Mouse (Mus musculus) 3134 (cell line): ENCODE measurements at regions not wholly inside any gene's neighbourhood (a gene's known extent, or its start where the extent isn't known, plus 50 kb on each side); places are given as distances from the start of the nearest gene placed in this dataset.

Source experiments
- DNase-seq: peaks from one replicate; pipeline ENCODE4 v3.0.0-alpha.2; 2011; ENCODE audit warnings: low spot score; ENCODE audit not compliant: insufficient read length; ENCODE audit errors: extremely low read depth

DNA sequence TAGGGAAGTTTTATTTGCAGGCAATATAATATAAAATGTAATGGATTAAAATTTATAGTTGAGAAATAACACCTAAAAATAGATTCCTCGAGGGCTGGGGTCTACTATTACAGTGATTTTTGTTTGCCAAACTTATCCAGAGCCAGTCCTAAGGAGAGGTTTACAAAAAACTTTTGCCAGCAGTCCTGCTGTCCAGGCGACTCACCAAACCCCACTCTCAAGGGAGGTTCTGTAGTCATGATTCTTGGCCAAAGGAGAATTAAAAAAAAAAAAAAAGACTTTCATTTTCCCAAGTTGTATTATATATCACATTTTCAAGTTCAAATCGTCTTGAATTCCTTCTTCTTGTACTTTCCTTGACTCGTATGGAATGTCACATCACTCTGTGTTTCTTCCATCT, 1046.2 kb downstream of the Gsdmc2 start:
- DNase-seq = peak; percentile 14

DNA sequence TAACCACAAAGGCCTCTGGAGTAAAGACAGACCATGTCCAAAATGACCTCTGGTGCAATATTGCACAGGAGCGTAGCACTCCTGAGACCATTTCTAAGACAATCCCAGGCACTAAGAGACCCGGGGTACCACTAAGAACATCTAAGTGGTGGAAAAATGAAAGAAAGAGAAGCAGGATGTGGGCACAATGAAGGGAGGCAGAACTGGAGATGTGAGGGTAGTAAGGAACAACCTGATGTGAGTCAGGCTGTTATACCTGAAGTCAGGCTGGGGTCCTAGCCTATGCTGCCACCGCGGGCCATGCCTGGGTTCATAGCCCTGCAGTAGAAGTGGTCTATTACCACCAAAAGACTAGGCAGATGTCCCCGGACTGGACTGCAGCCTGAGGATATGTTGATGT, 1051.4 kb downstream of the Gsdmc2 start:
- DNase-seq = no peak

DNA sequence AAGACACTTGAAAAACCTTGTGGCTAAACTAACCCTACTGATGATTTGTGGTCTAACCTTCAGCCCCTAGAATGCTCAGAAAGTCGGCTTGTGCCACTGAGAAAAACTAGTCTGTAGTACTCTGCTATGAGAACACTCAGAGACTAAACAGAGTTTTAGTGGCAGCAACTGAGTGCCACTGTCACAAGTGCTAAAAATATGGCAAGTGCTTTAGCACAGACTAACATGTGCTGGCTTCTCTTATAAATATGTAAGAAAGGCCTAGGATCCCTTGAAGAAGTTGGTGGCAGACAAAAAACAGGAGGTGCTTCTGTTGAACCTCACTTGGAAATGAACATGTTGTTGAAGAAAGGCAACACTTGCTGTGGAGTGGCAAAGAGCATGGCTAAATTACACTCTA, 1052.9 kb downstream of the Gsdmc2 start:
- DNase-seq = no peak

DNA sequence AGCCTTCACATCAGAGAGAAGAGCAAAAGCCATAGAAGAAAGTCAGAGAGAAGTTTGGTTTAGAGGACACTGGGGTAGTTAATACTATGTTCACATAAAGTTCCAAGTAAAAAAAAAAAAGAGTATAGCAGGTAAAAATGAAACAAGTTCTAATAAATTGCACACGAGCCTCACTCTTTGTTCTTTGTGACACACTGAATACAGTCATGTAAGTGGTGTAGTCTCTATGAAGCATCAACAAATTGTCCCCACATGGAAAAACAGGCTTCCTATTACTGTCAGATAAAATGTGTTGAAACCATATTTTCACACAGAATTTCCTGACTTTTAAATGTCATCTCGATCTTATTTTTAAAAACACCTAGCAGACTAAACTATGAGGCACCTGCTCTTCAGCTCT, 1057.2 kb downstream of the Gsdmc2 start:
- no peak for DNase-seq

DNA sequence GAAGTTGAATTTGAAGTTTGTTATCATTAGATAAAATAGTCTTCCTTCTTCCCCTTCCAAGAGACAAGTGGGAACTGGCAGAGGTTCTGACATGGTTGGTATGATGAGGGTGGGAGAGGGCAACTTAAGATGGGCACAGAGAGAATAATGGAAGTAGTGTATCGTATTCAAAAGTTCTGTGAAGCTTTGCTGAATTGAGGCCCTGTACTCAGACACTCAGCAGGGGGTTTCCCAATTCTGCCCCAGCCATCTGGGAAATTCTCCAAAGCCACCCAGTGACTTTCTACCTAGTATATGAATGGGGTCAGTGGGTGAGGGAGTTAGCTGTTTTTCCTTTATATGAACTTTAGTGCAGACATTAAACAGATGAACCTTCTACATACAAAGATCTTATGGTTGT, 1058.7 kb downstream of the Gsdmc2 start:
- DNase-seq = no peak

DNA sequence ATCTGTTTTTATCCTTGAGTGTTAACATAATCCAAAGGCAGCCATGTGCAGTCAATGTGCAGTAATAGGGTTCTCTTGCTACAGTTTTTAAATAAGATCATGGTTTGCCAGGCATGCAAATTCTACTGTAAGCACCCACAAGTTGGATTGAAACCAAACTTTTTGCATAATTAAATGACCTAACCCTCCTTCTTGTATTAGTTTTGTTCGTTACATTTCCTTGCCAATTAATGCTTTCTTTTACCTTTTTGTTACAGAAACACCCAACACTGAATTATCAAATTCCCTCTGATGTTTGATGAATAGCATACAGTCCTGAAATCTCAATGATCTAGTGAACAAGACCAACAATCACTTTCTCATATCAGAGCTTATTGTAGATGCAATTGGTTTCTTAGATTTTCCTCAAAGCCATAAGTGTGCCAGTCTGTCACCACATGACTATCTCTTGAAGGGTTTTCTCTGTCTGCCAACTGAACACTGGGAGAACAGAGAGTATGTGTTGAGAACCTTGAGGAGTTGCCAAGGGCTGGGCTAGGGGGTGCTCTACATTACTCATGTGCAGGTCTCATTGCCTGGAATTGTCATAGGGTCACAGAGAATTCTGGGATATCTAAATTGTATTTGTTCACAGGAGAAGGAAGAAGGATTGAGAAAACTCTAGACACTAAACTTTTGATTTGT, 1060.4 kb downstream of the Gsdmc2 start:
- no peak for DNase-seq

GRCm38 (mm10) chr15:62778899-62779298, 1066.1 kb downstream of the Gsdmc2 start:
- DNase-seq = no peak

DNA sequence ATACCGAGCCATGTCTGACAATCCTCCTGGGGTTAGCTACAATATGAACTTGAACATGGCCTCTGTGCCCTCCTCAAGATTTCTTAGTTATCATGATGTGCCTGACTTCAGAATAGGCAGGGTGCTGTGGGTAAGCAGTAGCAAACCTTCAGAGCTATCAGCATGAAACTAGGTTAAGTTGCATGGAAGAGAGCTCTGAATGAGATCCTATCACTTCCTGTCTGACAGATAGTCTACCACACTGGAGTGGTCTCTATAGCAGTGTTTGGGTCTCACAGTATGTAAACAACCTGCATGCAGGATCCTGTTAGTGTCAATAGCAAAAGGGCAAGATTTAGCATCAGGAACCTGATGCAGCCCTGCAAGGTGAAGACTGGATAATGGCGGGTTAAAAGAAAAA, 1092.3 kb downstream of the Gsdmc2 start:
- DNase-seq = no peak

GRCm38 (mm10) chr15:62743879-62744278, 1101.1 kb downstream of the Gsdmc2 start:
- no peak for DNase-seq

DNA sequence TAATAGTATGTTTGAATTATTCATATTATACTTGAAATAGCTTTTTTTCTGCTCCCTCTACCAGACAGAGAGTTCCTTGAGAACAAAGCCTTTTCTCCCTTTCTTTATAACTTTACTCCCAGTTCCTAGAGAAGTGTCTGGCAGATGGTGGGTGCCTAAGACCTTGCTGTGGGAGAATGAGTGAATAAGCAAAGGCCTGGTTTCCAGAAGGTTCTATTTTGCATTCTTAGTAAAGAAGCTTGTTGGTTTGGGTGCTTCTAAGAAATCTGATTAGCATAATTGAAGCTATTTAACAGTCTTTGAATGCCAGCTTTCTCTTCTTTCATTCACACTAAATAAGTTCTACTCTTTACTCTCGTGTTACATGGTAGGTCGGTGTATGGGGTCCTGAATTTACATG, 1104.2 kb downstream of the Gsdmc2 start:
- DNase-seq = no peak

DNA sequence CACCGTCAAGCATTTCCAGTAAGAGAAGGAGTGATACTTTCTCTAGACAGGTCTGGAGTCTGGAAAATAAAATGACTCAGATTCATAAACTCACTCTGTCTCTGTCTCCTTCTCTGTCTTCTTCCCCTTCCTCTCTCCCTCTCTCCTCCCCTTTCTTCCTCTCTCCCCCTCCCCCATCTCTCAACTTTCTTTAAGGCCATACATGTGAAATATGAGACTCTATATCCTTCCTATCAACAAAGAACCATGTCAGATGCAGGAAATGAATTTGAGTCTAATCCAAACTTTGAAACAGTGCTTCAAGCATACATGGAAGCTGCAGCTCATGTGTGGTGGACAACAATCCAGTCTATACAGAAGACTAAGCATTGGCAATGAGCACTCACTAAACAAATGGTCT, 1109.6 kb downstream of the Gsdmc2 start:
- no peak for DNase-seq

- DNase-seq = no peak
Observed at GRCm38 (mm10) chr15:62734900-62735299, 1110.1 kb downstream of the Gsdmc2 start.

- no peak for DNase-seq
Observed at GRCm38 (mm10) chr15:62730524-62730923, 1114.5 kb downstream of the Gsdmc2 start.

DNA sequence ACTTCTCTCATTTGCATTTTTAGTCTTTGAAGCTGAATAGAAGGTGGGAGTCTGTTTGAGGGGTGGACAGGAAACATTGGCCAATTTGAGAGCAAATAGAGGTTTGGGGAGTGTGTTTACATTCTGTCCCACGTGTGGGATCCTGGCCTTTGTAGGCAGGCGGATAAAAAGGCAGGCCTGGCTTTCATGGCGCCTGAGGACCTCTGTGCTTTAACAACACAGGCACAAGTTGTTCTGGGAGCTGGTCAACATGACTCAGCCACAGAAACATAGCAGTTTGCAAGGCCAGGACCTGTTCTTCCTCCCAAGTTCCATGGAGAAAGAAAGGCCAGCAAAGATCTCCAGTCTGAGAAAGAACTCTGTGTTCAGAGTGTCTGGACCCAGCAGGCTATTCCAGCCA, 1130.7 kb downstream of the Gsdmc2 start:
- DNase-seq = no peak

DNA sequence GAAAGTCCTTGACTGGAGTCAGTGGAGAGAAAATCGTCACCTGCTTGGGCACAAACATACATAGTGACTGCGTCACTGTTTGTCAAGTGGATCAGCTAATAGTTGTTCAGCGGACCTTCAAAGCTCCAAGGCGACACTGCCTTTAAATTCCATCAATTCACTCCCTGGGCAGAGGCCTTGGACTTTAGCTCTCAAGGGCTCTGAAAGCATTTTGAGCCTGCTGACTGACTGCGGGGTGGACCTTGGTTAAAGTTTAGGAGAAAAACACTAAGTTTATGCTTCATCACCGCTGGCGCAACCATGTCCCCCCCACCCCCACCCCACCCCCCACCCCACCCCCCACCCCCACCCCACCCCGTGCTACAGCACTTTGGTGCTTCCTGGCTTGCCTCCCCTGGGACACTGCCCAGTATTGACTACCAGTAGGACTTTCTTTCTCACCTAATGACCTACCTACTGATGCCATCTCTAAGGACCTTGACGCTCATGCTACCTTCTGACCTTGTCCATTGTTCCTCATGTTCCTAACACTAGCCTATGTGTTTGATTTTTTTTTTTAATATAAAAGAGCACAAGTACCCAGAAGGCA, 1132.3 kb downstream of the Gsdmc2 start:
- DNase-seq = no peak

DNA sequence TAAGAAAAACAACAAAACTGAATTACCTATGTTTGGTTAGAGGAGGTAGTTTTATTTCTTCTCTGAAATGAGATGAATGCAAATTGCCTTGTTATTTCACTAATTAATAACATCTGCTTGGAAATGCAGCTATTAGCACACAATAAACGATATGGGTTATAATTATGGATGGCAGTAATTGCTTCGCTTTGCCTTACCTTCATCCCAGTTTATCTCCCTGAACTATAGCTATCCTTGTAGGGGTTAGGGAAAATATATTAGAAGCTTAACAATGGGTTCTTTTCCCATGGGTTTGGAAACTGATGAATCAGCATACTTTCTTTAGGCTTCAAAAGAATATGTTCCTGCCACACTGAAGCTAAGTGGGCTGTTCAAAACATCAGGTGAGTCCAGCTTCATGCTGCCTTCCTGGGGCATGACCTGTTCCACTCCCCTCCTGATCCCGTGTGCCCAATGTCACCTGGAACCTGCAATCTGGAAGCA, 1132.9 kb downstream of the Gsdmc2 start:
- DNase-seq = no peak

DNA sequence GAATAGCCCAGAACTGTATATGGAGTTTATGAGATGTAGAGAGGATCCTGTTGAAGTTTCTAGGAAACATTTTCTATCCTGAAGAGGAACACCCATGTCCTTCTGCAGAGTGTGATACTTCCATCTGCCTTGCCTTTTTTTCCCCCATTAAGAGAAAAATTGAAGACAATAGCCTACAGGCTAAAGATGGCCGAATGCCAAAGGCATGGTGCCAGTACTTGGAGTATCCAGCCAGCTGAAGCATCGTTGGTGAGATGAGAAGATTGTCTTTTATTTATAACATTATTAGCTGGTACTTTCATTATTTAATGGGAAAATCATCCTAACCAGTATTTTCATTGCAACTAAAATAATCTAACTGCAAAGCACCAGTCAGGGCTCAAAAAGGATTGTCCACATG, 1135.4 kb downstream of the Gsdmc2 start:
- no peak for DNase-seq

GRCm38 (mm10) chr15:62698559-62698958, 1146.4 kb downstream of the Gsdmc2 start:
- DNase-seq = peak; percentile 86

- DNase-seq = no peak
Observed at GRCm38 (mm10) chr15:62694734-62695133, 1150.2 kb downstream of the Gsdmc2 start.

GRCm38 (mm10) chr15:62693671-62694070, 1151.3 kb downstream of the Gsdmc2 start:
- no peak for DNase-seq

DNA sequence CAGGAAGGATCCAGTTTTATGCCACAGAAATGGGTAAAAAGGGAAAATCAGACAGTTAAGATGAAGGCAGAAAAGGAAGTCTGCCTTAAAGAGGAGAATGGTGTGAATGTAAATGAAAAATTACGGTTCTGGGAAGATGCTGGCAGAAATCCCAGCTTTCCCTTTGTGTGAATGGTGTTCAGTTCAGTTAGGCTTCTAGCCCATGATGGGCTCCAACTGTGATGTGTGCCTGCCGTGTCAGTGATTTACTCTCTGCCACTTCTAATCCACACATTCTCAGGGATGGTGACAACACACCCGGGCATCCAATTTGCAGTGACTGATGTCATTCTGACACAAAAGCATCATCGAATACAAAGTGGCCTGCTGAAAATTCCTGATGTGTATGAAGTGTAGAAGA, 1171.6 kb downstream of the Gsdmc2 start:
- no peak for DNase-seq

- no peak for DNase-seq
Observed at GRCm38 (mm10) chr15:62670026-62670425, 1175.0 kb downstream of the Gsdmc2 start.

GRCm38 (mm10) chr15:62659096-62659495, 1185.9 kb downstream of the Gsdmc2 start:
- DNase-seq = peak; percentile 72
